Mouse (Mus musculus) embryonic facial prominence, embryonic 10.5 days (tissue): ENCODE results near the gene Slc10a4. TPM values are rescaled to one million over a fixed set of nuclear protein-coding genes. Genes with fewer than 3 reads are reported as not detected.
"Not testable (repeated sequence)": the region's sequence is repeated elsewhere in the genome, so short reads cannot be mapped to it uniquely, and the experiment has no call there.

Experiments used
- DNase-seq: peaks from one replicate; pipeline ENCODE4 v3.0.0-alpha.2; 2017; ENCODE audit warnings: low spot score
- H3K27ac ChIP-seq: fragments of 300-500 bp; sonication (generic); replicated peaks from 2 replicates; pipeline ENCODE4 v1.5.1; 2016; ENCODE audit warnings: mild to moderate bottlenecking
- H3K27me3 ChIP-seq: fragments of 300-500 bp; sonication (generic); replicated peaks from 2 replicates; pipeline ENCODE4 v1.6.1; 2016; ENCODE audit warnings: low read depth, mild to moderate bottlenecking; ENCODE audit not compliant: poor library complexity, severe bottlenecking
- H3K36me3 ChIP-seq: fragments of 300-500 bp; sonication (generic); replicated peaks from 2 replicates; pipeline ENCODE4 v1.6.1; 2016; ENCODE audit warnings: mild to moderate bottlenecking, moderate library complexity
- H3K4me1 ChIP-seq: fragments of 300-500 bp; sonication (generic); 2 replicates; pipeline ENCODE4 v1.6.1; 2016
- H3K4me3 ChIP-seq: fragments of 300-500 bp; sonication (generic); 2 replicates; pipeline ENCODE4 v1.5.1; 2016; ENCODE audit warnings: mild to moderate bottlenecking, moderate library complexity
- H3K9me3 ChIP-seq: fragments of 300-500 bp; sonication (generic); 2 replicates; pipeline ENCODE4 v1.6.1; 2016; ENCODE audit warnings: mild to moderate bottlenecking
- WGBS: fragments of 180-500 bp; shearing (Covaris S2); methylation state at CpG from one replicate; pipeline ENCODE4 v1.1.7; 2016; 5-methylcytosine and 5-hydroxymethylcytosine counted together
- polyA plus RNA-seq: library from polyadenylated mRNA; unstranded; fragments of >200 nt; fragmentation: Nextera tagmentation; extraction: Ambion mirVana; gene quantifications from 2 replicates; pipeline ENCODE4 v1.2.1, GENCODE M21; 2016

Slc10a4 gene
- polyA plus RNA-seq, 1 experiment from 2014 or later = 2.1 TPM

DNA sequence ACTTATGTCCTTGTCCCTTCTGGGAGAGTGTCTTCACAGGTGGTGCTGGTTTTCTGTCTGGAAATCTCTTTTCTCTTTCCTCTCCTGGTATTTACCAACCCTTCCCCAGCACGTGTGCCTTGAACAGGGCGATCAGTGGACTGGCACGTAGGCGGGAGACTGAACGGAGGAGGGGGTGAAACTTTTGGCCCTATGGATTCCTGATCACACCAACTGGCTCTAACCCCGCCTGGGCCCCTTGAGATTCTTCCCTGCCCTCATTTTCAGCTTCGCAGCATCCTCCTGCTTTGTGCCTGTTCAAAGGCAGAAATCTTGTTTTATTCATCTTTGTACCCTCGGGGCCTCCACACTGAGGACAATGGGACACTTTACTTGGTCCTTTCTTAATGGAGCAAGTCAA, 12.3 kb upstream of the Slc10a4 start:
- Histone ChIP-seq H3K27ac (no peak overlapping the region), H3K4me1 (peaks cover 24% of the 10 kb centered on the region), H3K27me3 (0 out of 2 replicates have a peak, but pooled peaks cover 5% of the 10 kb centered on the region), H3K9me3 (no peaks in the 10 kb centered on the region), H3K36me3 (no peaks in the 10 kb centered on the region), H3K4me3 (no peak overlapping the region)
- 44% methylated on average over 8 of the region's 8 CpGs for WGBS
- no peak for DNase-seq

DNA sequence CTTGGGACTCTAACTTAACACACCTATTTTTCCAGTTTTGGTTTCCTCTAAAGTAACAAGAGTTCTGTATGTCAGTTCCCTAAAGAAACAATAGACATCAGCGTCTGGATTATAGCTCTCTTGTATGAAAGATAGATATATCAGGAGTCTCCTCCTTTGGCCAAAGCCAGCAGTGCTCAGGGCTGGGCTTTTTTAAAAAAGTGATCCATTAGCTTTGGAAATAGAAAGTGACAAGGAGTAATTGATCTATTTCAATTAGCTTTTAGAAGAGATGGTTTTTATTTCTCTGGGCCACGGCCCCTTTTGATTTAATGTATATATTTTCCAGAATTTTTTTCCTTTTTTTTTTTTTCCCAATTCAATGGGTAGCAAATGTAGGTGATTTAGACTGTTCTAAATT, 11.8 kb upstream of the Slc10a4 start:
- no peak overlapping the region for H3K4me3 ChIP-seq
- H3K36me3 ChIP-seq = no peaks in the 10 kb centered on the region
- 80% methylated on average over 2 of the region's 2 CpGs for WGBS
- no peak for DNase-seq
- peaks cover 24% of the 10 kb centered on the region for H3K4me1 ChIP-seq
- H3K27ac ChIP-seq = no peak overlapping the region
- H3K27me3 ChIP-seq = 0 out of 2 replicates have a peak, but pooled peaks cover 5% of the 10 kb centered on the region
- H3K9me3 ChIP-seq = no peaks in the 10 kb centered on the region

DNA sequence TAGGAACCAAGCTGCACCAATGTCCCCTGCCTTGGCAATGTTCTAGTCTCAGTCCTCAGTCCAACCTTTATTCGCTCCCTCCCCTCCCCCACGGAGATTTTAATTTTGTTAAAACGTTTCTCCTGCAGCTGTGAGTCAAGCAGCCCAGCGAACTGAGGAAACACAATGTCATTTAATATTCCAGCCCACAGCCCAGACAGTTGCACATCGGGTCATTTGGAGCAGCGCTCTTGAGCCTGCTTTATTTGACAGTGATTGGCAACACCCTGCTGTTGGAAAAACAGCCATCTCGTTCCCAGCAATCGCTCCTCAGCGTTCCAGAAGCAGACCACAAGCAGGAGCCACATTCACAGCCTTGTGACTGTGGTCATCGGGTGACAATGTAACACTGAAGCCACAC, 11.3 kb upstream of the Slc10a4 start:
- DNase-seq = no peak
- Histone ChIP-seq H3K4me3 (no peak overlapping the region), H3K27ac (no peak overlapping the region), H3K9me3 (no peaks in the 10 kb centered on the region), H3K27me3 (0 out of 2 replicates have a peak, but pooled peaks cover 5% of the 10 kb centered on the region), H3K36me3 (no peaks in the 10 kb centered on the region), H3K4me1 (peaks cover 19% of the 10 kb centered on the region)
- WGBS = 37% methylated on average over 10 of the region's 10 CpGs

DNA sequence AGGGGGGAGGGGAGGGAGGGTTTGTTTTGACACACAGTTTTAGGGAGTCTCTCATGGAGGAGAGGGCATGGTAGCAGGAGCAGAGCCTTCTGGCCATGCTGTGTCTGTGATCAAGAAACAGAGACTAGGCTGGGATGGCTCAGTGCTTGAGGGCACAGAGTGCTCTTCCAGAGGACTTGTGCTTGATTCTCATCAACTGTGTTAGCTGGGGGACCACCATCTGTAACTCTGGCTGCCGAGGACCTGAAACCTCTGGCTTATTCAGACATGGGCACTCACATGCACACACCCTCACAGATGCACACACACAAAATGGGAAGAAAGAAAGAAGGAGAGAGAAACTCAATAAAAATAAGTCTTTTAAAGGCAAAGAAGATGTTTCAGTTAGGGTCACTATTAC, 8.1 kb upstream of the Slc10a4 start:
- WGBS = 71% methylated on average over 1 of the region's 1 CpGs
- H3K9me3 ChIP-seq, DNase-seq, H3K36me3 ChIP-seq, H3K27ac ChIP-seq, H3K4me3 ChIP-seq, H3K27me3 ChIP-seq: not testable (repeated sequence)
- H3K4me1 ChIP-seq = peaks cover 14% of the 10 kb centered on the region

DNA sequence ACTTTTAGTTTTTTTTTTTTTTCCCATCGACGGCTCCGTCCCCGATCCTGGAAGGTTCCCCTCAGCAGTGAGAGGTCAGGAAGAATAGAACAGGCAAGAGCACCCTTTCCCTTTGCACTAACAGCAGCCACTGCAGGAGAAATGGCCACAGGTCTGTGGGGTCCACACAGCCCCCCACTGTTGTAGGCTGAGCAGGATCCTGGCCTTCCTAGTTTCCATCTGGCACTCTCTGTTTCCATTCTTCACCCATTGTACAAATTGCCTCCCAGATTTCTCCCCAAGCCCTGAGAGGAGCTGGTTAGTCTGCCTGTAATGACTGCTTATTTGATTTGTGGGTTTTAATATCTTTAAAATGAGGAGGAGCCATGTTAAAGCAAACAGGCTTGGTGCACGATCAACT, 2.6 kb upstream of the Slc10a4 start:
- no peak for DNase-seq
- Histone ChIP-seq H3K4me1 (peaks cover 8% of the 10 kb centered on the region), H3K36me3 (no peaks in the 10 kb centered on the region), H3K27ac (no peak overlapping the region), H3K9me3 (no peaks in the 10 kb centered on the region), H3K27me3 (peaks cover 47% of the 10 kb centered on the region), H3K4me3 (no peak overlapping the region)
- WGBS = 88% methylated on average over 5 of the region's 5 CpGs

DNA sequence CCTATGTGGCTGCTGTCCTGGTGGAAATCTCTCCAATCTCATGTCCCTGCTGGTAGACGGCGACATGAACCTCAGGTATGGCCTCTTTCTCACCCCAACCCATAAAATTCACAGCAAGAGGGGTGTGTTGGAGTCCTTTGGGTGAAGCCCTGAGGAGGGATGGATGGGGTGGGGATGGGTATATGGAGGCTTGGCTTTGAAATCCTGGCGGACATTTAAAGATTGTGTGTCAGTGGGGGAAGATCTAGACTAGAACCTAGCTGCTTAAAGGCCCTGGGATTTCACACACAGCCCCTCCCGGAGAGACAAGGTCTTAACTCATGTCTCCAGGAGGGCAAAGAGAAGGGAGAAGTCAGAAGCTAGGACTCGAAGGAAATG, 888 bp downstream of the Slc10a4 start:
- no peak for DNase-seq
- Histone ChIP-seq H3K9me3 (no peaks in the 10 kb centered on the region), H3K4me3 (peak overlapping the region; percentile 57), H3K27me3 (peaks cover 60% of the 10 kb centered on the region), H3K4me1 (peaks cover 8% of the 10 kb centered on the region), H3K27ac (no peak overlapping the region), H3K36me3 (no peaks in the 10 kb centered on the region)
- WGBS = 43% methylated on average over 5 of the region's 5 CpGs

DNA sequence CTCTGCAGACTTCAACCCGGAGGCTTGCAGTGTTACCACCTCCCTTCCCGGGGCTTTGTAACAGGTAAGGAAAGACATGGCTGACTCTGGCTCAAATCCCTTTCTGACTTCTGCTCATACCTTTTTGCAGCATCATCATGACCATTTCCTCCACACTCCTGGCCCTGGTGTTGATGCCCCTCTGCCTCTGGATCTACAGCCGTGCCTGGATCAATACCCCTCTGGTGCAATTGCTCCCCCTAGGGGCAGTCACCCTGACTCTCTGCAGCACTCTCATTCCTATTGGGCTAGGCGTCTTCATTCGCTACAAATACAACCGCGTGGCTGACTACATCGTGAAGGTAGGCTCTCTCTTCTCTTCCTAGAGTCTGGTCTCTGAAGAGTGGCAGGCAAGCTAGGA, 1.5 kb downstream of the Slc10a4 start:
- H3K27me3 ChIP-seq = peaks cover 67% of the 10 kb centered on the region
- DNase-seq = peak; percentile 31

DNA sequence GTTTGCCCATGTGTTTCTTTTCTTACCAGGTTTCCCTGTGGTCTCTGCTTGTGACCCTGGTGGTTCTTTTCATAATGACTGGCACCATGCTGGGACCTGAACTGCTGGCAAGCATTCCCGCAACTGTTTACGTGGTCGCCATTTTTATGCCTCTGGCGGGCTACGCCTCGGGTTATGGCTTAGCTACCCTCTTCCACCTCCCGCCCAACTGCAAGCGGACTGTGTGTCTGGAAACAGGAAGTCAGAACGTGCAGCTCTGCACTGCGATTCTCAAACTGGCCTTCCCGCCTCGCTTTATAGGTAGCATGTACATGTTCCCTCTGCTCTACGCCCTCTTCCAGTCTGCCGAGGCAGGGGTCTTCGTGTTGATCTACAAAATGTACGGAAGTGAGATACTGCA, 5.1 kb downstream of the Slc10a4 start:
- not testable (repeated sequence) for H3K9me3 ChIP-seq, H3K36me3 ChIP-seq, H3K4me3 ChIP-seq, DNase-seq, H3K27ac ChIP-seq
- Histone ChIP-seq H3K27me3 (peaks cover 72% of the 10 kb centered on the region), H3K4me1 (peaks cover 17% of the 10 kb centered on the region)
- WGBS = 90% methylated on average over 16 of the region's 16 CpGs

More for the DNA sequence above, 1.5 kb downstream of the Slc10a4 start:
- H3K4me3 ChIP-seq, H3K9me3 ChIP-seq, H3K36me3 ChIP-seq, H3K4me1 ChIP-seq, H3K27ac ChIP-seq: not testable (repeated sequence)
- WGBS = 41% methylated on average over 8 of the region's 8 CpGs

DNA sequence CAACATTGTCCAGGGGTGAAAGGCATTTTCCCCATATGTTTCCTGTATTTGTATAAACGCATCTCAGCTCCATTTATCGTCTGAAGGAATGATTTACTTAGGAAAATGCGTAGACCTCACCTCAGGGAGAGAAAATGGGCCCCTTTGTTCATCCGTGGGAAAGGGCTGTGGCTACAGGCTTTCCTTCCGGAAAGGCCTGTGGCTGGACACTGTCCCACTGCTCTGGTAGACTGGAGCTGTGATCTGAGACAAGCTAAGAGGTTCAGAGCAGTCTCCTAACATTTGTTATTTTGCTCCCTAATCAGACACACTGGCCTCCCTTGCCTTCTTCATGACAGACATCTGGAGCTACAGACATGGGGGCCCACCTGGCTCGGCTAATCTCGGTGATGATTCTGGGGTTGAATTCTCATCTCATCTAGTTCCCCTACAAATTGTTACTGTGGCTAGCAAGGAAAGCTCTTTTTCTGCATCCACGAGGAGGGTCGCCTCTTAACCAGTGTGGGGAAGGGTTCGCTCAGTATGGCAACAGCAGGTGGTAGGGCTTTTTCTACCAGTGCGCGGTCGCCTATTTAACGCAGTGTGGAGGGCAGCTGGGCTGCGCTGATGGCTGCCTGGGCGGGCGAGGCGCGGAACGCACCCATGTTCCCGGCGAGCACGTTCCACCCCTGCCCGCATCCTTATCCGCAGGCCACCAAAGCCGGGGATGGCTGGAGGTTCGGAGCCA, 6.4 kb downstream of the Slc10a4 start:
- 17% methylated on average over 27 of the region's 27 CpGs for WGBS
- H3K27me3 ChIP-seq = peaks cover 64% of the 10 kb centered on the region
- DNase-seq = peak; percentile 30
- H3K27ac ChIP-seq, H3K36me3 ChIP-seq, H3K9me3 ChIP-seq: not testable (repeated sequence)
- H3K4me3 ChIP-seq = peak overlapping the region; percentile 55
- peaks cover 12% of the 10 kb centered on the region for H3K4me1 ChIP-seq

DNA sequence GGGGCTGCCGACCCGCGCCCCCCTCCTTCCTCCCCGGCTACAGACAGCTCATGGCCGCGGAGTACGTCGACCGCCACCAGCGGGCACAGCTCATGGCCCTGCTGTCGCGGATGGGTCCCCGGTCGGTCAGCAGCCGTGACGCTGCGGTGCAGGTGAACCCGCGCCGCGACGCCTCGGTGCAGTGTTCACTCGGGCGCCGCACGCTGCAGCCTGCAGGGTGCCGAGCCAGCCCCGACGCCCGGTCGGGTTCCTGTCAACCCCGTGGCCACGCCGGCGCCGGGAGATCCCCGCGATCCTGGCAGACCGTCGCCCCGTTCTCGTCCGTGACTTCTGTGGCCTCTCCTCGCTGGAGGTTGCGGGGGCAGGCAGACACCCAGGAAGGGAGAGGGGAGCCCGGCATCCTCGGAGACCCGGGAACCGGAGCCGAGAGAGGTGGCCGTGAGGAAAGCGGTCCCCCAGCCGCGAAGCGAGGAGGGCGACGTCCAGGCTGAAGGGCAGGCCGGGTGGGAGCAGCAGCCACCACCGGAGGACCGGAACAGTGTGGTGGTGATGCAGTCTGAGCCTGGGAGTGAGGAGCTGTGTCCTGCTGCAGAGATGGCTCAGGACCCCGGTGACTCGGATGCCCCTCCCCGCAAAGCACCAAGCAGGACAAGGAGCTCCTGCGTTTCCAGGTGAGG, 7.1 kb downstream of the Slc10a4 start:
- H3K36me3 ChIP-seq, H3K9me3 ChIP-seq, H3K27ac ChIP-seq: not testable (repeated sequence)
- peaks cover 12% of the 10 kb centered on the region for H3K4me1 ChIP-seq
- peaks cover 57% of the 10 kb centered on the region for H3K27me3 ChIP-seq
- peak; percentile 57 for DNase-seq
- 2% methylated on average over 62 of the region's 65 CpGs for WGBS
- peak overlapping the region; percentile 55 for H3K4me3 ChIP-seq

DNA sequence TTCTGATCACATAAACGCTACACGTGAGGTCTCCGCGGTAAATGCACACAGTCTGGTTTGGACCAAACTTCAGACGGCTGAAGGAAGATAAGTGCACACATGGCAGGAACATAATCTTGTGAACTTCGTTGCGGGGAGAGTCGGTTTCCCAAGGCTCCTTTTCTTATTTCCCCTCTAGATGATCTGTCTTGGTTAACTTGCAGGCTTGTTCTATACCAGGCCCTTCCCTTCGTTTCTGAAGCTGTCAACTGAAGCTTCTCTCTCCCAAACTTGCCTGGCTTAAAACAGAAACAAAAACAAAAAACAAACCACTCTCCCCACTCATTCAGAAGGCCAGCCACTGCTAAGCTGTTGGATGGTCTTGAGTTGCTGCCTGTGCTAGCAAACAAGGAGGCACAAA, 8.1 kb downstream of the Slc10a4 start:
- peaks cover 12% of the 10 kb centered on the region for H3K4me1 ChIP-seq
- no peak overlapping the region for H3K4me3 ChIP-seq
- H3K36me3 ChIP-seq = no peaks in the 10 kb centered on the region
- H3K9me3 ChIP-seq = no peaks in the 10 kb centered on the region
- WGBS = 55% methylated on average over 9 of the region's 9 CpGs
- peak; percentile 21 for DNase-seq
- peaks cover 56% of the 10 kb centered on the region for H3K27me3 ChIP-seq
- no peak overlapping the region for H3K27ac ChIP-seq

DNA sequence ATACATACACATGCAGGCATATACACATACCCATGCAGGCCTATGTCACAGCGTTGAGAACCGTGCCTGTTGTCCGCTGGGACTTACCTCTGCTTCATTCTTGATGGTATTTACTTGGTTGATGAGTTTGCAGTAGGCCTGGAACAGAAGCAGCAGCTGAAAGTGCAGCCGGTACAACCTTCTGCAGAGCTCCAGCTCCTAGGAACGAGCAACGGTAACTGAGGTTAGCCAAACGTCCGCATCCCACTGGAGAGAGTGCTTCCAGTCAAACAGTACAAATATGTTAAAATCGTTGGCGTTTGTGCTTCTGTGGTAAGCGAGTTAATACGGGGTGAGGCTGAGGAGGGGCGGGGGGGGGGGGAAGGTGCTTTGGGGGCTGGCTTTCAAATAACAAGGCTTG, 17.1 kb downstream of the Slc10a4 start:
- DNase-seq = no peak
- Histone ChIP-seq H3K27ac (no peak overlapping the region), H3K9me3 (no peaks in the 10 kb centered on the region), H3K36me3 (peaks cover 62% of the 10 kb centered on the region), H3K4me3 (no peak overlapping the region), H3K4me1 (peaks cover 2% of the 10 kb centered on the region), H3K27me3 (no peaks in the 10 kb centered on the region)
- 93% methylated on average over 13 of the region's 13 CpGs for WGBS

DNA sequence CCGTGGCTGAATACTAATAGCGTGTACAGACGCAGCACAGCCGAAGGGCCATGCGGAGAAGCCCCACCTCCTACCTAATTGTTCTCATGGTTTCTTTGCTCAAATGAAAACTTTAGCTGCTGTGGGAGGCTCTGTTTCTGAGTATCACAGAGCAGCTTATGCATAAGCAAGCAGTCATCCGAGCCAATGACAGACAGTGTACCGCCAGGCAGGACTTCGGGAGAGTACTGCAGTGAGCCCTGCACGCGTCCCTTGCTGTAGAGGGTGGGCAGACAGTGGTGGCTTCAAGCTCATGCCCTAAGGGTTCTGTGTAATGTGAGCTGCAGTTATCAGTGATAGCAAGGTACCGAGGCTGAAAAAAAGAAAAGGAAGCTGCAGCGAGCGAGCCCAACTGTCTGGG, 22.0 kb downstream of the Slc10a4 start:
- Histone ChIP-seq H3K9me3 (no peaks in the 10 kb centered on the region), H3K27ac (no peak overlapping the region), H3K4me3 (no peak overlapping the region), H3K36me3 (peaks cover 87% of the 10 kb centered on the region), H3K4me1 (peaks cover 5% of the 10 kb centered on the region), H3K27me3 (no peaks in the 10 kb centered on the region)
- 78% methylated on average over 13 of the region's 13 CpGs for WGBS
- DNase-seq = no peak
